Mouse (Mus musculus): ENCODE results near the gene Olfr733. TPM values are rescaled to one million over a fixed set of nuclear protein-coding genes. Genes with fewer than 3 reads are reported as not detected.

The Olfr733 gene
- polyA plus RNA-seq (2015; fragmentation: Nextera tagmentation; extraction: Ambion mirVana): not detected in 2 replicates

GRCm38 (mm10) chr14:50301422-50301821, at the start of gene Olfr733:
Gene Olfr733 (minus strand): TSS chr14:50301522.

GRCm38 (mm10) chr14:50348796-50349195, 47.5 kb upstream of the Olfr733 start, which contains the start of gene Olfr735:
Gene Olfr735 (minus strand): TSS chr14:50348872.

GRCm38 (mm10) chr14:50326661-50327060, 25.3 kb upstream of the Olfr733 start, which contains the start of gene Olfr734:
Gene Olfr734 (minus strand): TSS chr14:50326761.

GRCm38 (mm10) chr14:50284106-50284505, 17.2 kb downstream of the Olfr733 start, which contains the start of gene Olfr732:
Gene Olfr732 (minus strand): TSS chr14:50284206.

Other genes with a start within 250 kb of the Olfr733 start
- gene Olfr726, start 210.6 kb downstream of the Olfr733 start, polyA plus RNA-seq (2015; fragmentation: Nextera tagmentation; extraction: Ambion mirVana): not detected in 2 replicates
- not detected in 2 replicates for gene Olfr727, start 178.3 kb downstream of the Olfr733 start, polyA plus RNA-seq (2015; fragmentation: Nextera tagmentation; extraction: Ambion mirVana)
- gene Olfr728, start 158.8 kb downstream of the Olfr733 start, polyA plus RNA-seq (2015; fragmentation: Nextera tagmentation; extraction: Ambion mirVana): not detected in 2 replicates
- gene Olfr729, start 148.6 kb downstream of the Olfr733 start, polyA plus RNA-seq (2015; fragmentation: Nextera tagmentation; extraction: Ambion mirVana): not detected in 2 replicates
- not detected in 2 replicates for gene Olfr730, start 113.3 kb downstream of the Olfr733 start, polyA plus RNA-seq (2015; fragmentation: Nextera tagmentation; extraction: Ambion mirVana)
- not detected in 2 replicates for gene Olfr731, start 59.7 kb downstream of the Olfr733 start, polyA plus RNA-seq (2015; fragmentation: Nextera tagmentation; extraction: Ambion mirVana)
- gene Olfr732, start 17.3 kb downstream of the Olfr733 start, polyA plus RNA-seq (2015; fragmentation: Nextera tagmentation; extraction: Ambion mirVana): not detected in 2 replicates
- gene Olfr734, start 25.2 kb upstream of the Olfr733 start, polyA plus RNA-seq (2015; fragmentation: Nextera tagmentation; extraction: Ambion mirVana): not detected in 2 replicates
- gene Olfr735, start 47.4 kb upstream of the Olfr733 start, polyA plus RNA-seq (2015; fragmentation: Nextera tagmentation; extraction: Ambion mirVana): not detected in 2 replicates
- gene Tlr11, start 56.4 kb upstream of the Olfr733 start, polyA plus RNA-seq (2015; fragmentation: Nextera tagmentation; extraction: Ambion mirVana): not detected in 2 replicates
- not detected in 2 replicates for gene Olfr736, start 79.6 kb upstream of the Olfr733 start, polyA plus RNA-seq (2015; fragmentation: Nextera tagmentation; extraction: Ambion mirVana)
- not detected in 2 replicates for gene Olfr738, start 106.0 kb upstream of the Olfr733 start, polyA plus RNA-seq (2015; fragmentation: Nextera tagmentation; extraction: Ambion mirVana)
- not detected in 2 replicates for gene Olfr739, start 117.1 kb upstream of the Olfr733 start, polyA plus RNA-seq (2015; fragmentation: Nextera tagmentation; extraction: Ambion mirVana)
- gene Olfr740, start 144.0 kb upstream of the Olfr733 start, polyA plus RNA-seq (2015; fragmentation: Nextera tagmentation; extraction: Ambion mirVana): not detected in 2 replicates
- gene Olfr741, start 171.2 kb upstream of the Olfr733 start, polyA plus RNA-seq (2015; fragmentation: Nextera tagmentation; extraction: Ambion mirVana): not detected in 2 replicates
- not detected in 2 replicates for gene Olfr742, start 202.1 kb upstream of the Olfr733 start, polyA plus RNA-seq (2015; fragmentation: Nextera tagmentation; extraction: Ambion mirVana)
- gene Olfr743, start 220.3 kb upstream of the Olfr733 start, polyA plus RNA-seq (2015; fragmentation: Nextera tagmentation; extraction: Ambion mirVana): not detected in 2 replicates

All from urinary bladder, postnatal 0 days (tissue).